Mouse (Mus musculus) T-helper 17 cell (primary cell): ENCODE measurements around the gene Gm11627.
"Not testable (repeated sequence)": the region's sequence is repeated elsewhere in the genome, so short reads cannot be mapped to it uniquely, and the experiment has no call there.

Experiments used
- in situ Hi-C, 2 experiments: fragments of 300-600 bp; cut with MboI, MseI; formaldehyde crosslinking; loops; 1 replicate in 1 of 2; 2 replicates in 1 of 2; pipeline ENCODE4 v1.15.1; 2025; ENCODE audit warnings: high pct_unique_total_duplicates in 2 of 2

Gm11627 gene

GRCm38 (mm10) chr11:102566290-102566689 is 13.0 kb downstream of the Gm11627 start:
- in situ Hi-C loops = no loop called here

GRCm38 (mm10) chr11:102565741-102566140 is 13.5 kb downstream of the Gm11627 start:
- in situ Hi-C loops = no loop called here

- in situ Hi-C loops = not testable (repeated sequence)
Observed at GRCm38 (mm10) chr11:102564952-102565671, 14.1 kb downstream of the Gm11627 start.

GRCm38 (mm10) chr11:102558704-102559103 is 20.6 kb downstream of the Gm11627 start:
- in situ Hi-C loops = no loop called here

GRCm38 (mm10) chr11:102557386-102557785 is 21.9 kb downstream of the Gm11627 start:
- in situ Hi-C loops = no loop called here

- in situ Hi-C loops = no loop called here
Observed at GRCm38 (mm10) chr11:102556716-102557074, 22.6 kb downstream of the Gm11627 start.

GRCm38 (mm10) chr11:102556031-102556715 is 23.1 kb downstream of the Gm11627 start, which contains the start of gene Gpatch8:
TSS of gene Gpatch8 (minus strand) at chr11:102556392.
- in situ Hi-C loops = no loop called here

GRCm38 (mm10) chr11:102555400-102556030 is 23.7 kb downstream of the Gm11627 start:
- in situ Hi-C loops = no loop called here

GRCm38 (mm10) chr11:102552051-102552450 is 27.2 kb downstream of the Gm11627 start:
- in situ Hi-C loops = no loop called here

- in situ Hi-C loops = no loop called here
Observed at GRCm38 (mm10) chr11:102551176-102551575, 28.1 kb downstream of the Gm11627 start.

GRCm38 (mm10) chr11:102541471-102541870 is 37.8 kb downstream of the Gm11627 start:
- in situ Hi-C loops = no loop called here

GRCm38 (mm10) chr11:102540286-102540685 is 39.0 kb downstream of the Gm11627 start:
- in situ Hi-C loops = not testable (repeated sequence)

GRCm38 (mm10) chr11:102539690-102540089 is 39.6 kb downstream of the Gm11627 start:
- in situ Hi-C loops = no loop called here

GRCm38 (mm10) chr11:102536210-102536609 is 43.1 kb downstream of the Gm11627 start:
- in situ Hi-C loops = no loop called here

- in situ Hi-C loops = no loop called here
Observed at GRCm38 (mm10) chr11:102534078-102534477, 45.2 kb downstream of the Gm11627 start.

- in situ Hi-C loops = no loop called here
Observed at GRCm38 (mm10) chr11:102531425-102531824, 47.8 kb downstream of the Gm11627 start.
